Mouse (Mus musculus) liver, embryonic 11.5 days (tissue): Measurements from ENCODE around the gene Ptpro. TPM values are rescaled to one million over a fixed set of nuclear protein-coding genes. Genes with fewer than 3 reads are reported as not detected.

Experiments
- ATAC-seq: fragments of 200-750 bp; cut with Nextera tagmentation; replicated peaks from 2 replicates; pipeline ENCODE4 v1.8.0; 2017; ENCODE audit warnings: moderate number of reproducible peaks, mild to moderate bottlenecking, moderate TSS enrichment, moderate library complexity; ENCODE audit not compliant: low FRiP score
- DNase-seq: peaks from one replicate; pipeline ENCODE4 v3.0.0-alpha.2; 2017; ENCODE audit warnings: low spot score
- H3K27ac ChIP-seq: fragments of 300-500 bp; sonication (generic); 2 replicates; pipeline ENCODE4 v1.5.1; 2014; ENCODE audit warnings: mild to moderate bottlenecking, low read depth, low read length, control low read depth
- H3K27me3 ChIP-seq: fragments of 300-500 bp; sonication (generic); replicated peaks from 2 replicates; pipeline ENCODE4 v1.6.1; 2014; ENCODE audit warnings: low read length, mixed read lengths; ENCODE audit not compliant: control insufficient read depth, insufficient read depth
- H3K36me3 ChIP-seq: fragments of 300-500 bp; sonication (generic); 2 replicates; pipeline ENCODE4 v1.6.1; 2014; ENCODE audit warnings: mild to moderate bottlenecking, low read length, moderate library complexity, mixed read lengths; ENCODE audit not compliant: control insufficient read depth, insufficient read depth
- H3K4me1 ChIP-seq: fragments of 300-500 bp; sonication (generic); replicated peaks from 2 replicates; pipeline ENCODE4 v1.6.1; 2014; ENCODE audit warnings: low read length, mixed read lengths; ENCODE audit not compliant: control insufficient read depth, insufficient read depth
- H3K4me2 ChIP-seq: fragments of 300-500 bp; sonication (generic); 2 replicates; pipeline ENCODE4 v1.6.1; 2014; ENCODE audit warnings: mild to moderate bottlenecking, control low read depth, moderate library complexity
- H3K4me3 ChIP-seq: fragments of 300-500 bp; sonication (generic); 2 replicates; pipeline ENCODE4 v1.5.1; 2014; ENCODE audit warnings: low read depth, low read length, control low read depth
- H3K9ac ChIP-seq: fragments of 300-500 bp; sonication (generic); 2 replicates; pipeline ENCODE4 v1.6.1; 2014; ENCODE audit warnings: low read depth, low read length, control low read depth
- H3K9me3 ChIP-seq: fragments of 300-500 bp; sonication (generic); 2 replicates; pipeline ENCODE4 v1.6.1; 2016; ENCODE audit warnings: low read length, inconsistent platforms, mixed read lengths; ENCODE audit not compliant: control insufficient read depth
- WGBS: fragments of 180-500 bp; shearing (Covaris S2); extraction: QIAGEN DNeasy Blood & Tissue Kit; methylation state at CpG from one replicate; pipeline ENCODE4 v1.1.7; 2014; 5-methylcytosine and 5-hydroxymethylcytosine counted together
- polyA plus RNA-seq: library from polyadenylated mRNA; unstranded; fragments of >200 nt; fragmentation: Nextera tagmentation; extraction: Ambion mirVana; gene quantifications from 2 replicates; pipeline ENCODE4 v1.2.1, GENCODE M21; 2014

Ptpro gene
- polyA plus RNA-seq, 1 experiment from 2014 or later = 1.1 TPM

GRCm38 (mm10) chr6:137482891-137483290 lies 230.8 kb downstream of the Ptpro start:
- Histone ChIP-seq H3K27me3 (no peaks in the 10 kb centered on the region), H3K4me3 (no peak overlapping the region), H3K4me2 (no peak overlapping the region), H3K27ac (no peak overlapping the region), H3K9ac (no peak overlapping the region), H3K36me3 (no peaks in the 10 kb centered on the region; the same call in 1 of the 2 replicates), H3K9me3 (no peaks in the 10 kb centered on the region), H3K4me1 (no peaks in the 10 kb centered on the region)
- 80% methylated on average over 7 of the region's 7 CpGs for WGBS
- no peak for DNase-seq
- no peak for ATAC-seq

GRCm38 (mm10) chr6:137487443-137487842 lies 235.3 kb downstream of the Ptpro start:
- ATAC-seq (no peak), DNase-seq (no peak)
- no peaks in the 10 kb centered on the region for H3K4me1 ChIP-seq
- no peak overlapping the region for H3K4me2 ChIP-seq
- no peak overlapping the region for H3K9ac ChIP-seq
- no peak overlapping the region for H3K4me3 ChIP-seq
- no peak overlapping the region for H3K27ac ChIP-seq
- H3K36me3 ChIP-seq = no peaks in the 10 kb centered on the region
- H3K27me3 ChIP-seq = no peaks in the 10 kb centered on the region
- 63% methylated on average over 6 of the region's 6 CpGs for WGBS
- no peaks in the 10 kb centered on the region for H3K9me3 ChIP-seq

GRCm38 (mm10) chr6:137490115-137490514 lies 238.0 kb downstream of the Ptpro start:
- no peak overlapping the region for H3K4me2 ChIP-seq
- H3K36me3 ChIP-seq = no peaks in the 10 kb centered on the region
- no peaks in the 10 kb centered on the region for H3K4me1 ChIP-seq
- no peak overlapping the region for H3K27ac ChIP-seq
- no peak for ATAC-seq
- no peaks in the 10 kb centered on the region for H3K9me3 ChIP-seq
- no peak overlapping the region for H3K4me3 ChIP-seq
- WGBS = 90% methylated on average over 14 of the region's 14 CpGs
- H3K9ac ChIP-seq = no peak overlapping the region
- DNase-seq = no peak
- H3K27me3 ChIP-seq = no peaks in the 10 kb centered on the region

GRCm38 (mm10) chr6:137491659-137492058 lies 239.5 kb downstream of the Ptpro start:
- Histone ChIP-seq H3K4me3 (no peak overlapping the region), H3K27ac (no peak overlapping the region), H3K27me3 (no peaks in the 10 kb centered on the region), H3K36me3 (no peaks in the 10 kb centered on the region), H3K9ac (no peak overlapping the region), H3K9me3 (no peaks in the 10 kb centered on the region), H3K4me1 (no peaks in the 10 kb centered on the region), H3K4me2 (no peak overlapping the region)
- ATAC-seq (no peak), DNase-seq (no peak)
- 57% methylated on average over 2 of the region's 2 CpGs for WGBS

- H3K9ac ChIP-seq = no peak overlapping the region
- DNase-seq (no peak), ATAC-seq (no peak)
- H3K4me1 ChIP-seq = no peaks in the 10 kb centered on the region
- H3K4me3 ChIP-seq = no peak overlapping the region
- WGBS = 90% methylated on average over 4 of the region's 4 CpGs
- H3K9me3 ChIP-seq = no peaks in the 10 kb centered on the region
- no peaks in the 10 kb centered on the region for H3K27me3 ChIP-seq
- H3K27ac ChIP-seq = no peak overlapping the region
- H3K36me3 ChIP-seq = no peaks in the 10 kb centered on the region
- no peak overlapping the region for H3K4me2 ChIP-seq
These were observed 240.5 kb downstream of the Ptpro start for GRCm38 (mm10) chr6:137492582-137492981.

- ATAC-seq (no peak), DNase-seq (no peak)
- no peak overlapping the region for H3K9ac ChIP-seq
- no peaks in the 10 kb centered on the region for H3K36me3 ChIP-seq
- WGBS = 87% methylated on average over 17 of the region's 17 CpGs
- H3K4me2 ChIP-seq = no peak overlapping the region
- no peak overlapping the region for H3K4me3 ChIP-seq
- H3K4me1 ChIP-seq = no peaks in the 10 kb centered on the region
- H3K27me3 ChIP-seq = no peaks in the 10 kb centered on the region
- no peaks in the 10 kb centered on the region for H3K9me3 ChIP-seq
- no peak overlapping the region for H3K27ac ChIP-seq
These were observed 241.4 kb downstream of the Ptpro start for GRCm38 (mm10) chr6:137493211-137494135.

- H3K9me3 ChIP-seq = no peaks in the 10 kb centered on the region
- H3K4me1 ChIP-seq = no peaks in the 10 kb centered on the region
- no peaks in the 10 kb centered on the region for H3K27me3 ChIP-seq
- H3K4me3 ChIP-seq = no peak overlapping the region
- H3K27ac ChIP-seq = no peak overlapping the region
- no peak overlapping the region for H3K9ac ChIP-seq
- H3K4me2 ChIP-seq = no peak overlapping the region
- ATAC-seq = no peak
- no peak for DNase-seq
- H3K36me3 ChIP-seq = no peaks in the 10 kb centered on the region
These were observed 242.0 kb downstream of the Ptpro start for GRCm38 (mm10) chr6:137494136-137494475.

- ATAC-seq (no peak), DNase-seq (no peak)
- H3K27me3 ChIP-seq = no peaks in the 10 kb centered on the region
- no peak overlapping the region for H3K27ac ChIP-seq
- H3K4me3 ChIP-seq = no peak overlapping the region
- H3K36me3 ChIP-seq = no peaks in the 10 kb centered on the region
- no peaks in the 10 kb centered on the region for H3K9me3 ChIP-seq
- no peak overlapping the region for H3K9ac ChIP-seq
- no peaks in the 10 kb centered on the region for H3K4me1 ChIP-seq
- WGBS = 95% methylated on average over 1 of the region's 1 CpGs
- H3K4me2 ChIP-seq = no peak overlapping the region
These were observed 242.7 kb downstream of the Ptpro start for GRCm38 (mm10) chr6:137494801-137495200.

- 78% methylated on average over 6 of the region's 6 CpGs for WGBS
- Histone ChIP-seq H3K9me3 (no peaks in the 10 kb centered on the region), H3K4me1 (no peaks in the 10 kb centered on the region), H3K27ac (no peak overlapping the region), H3K4me2 (no peak overlapping the region), H3K9ac (no peak overlapping the region), H3K36me3 (no peaks in the 10 kb centered on the region), H3K4me3 (no peak overlapping the region), H3K27me3 (no peaks in the 10 kb centered on the region)
- no peak for DNase-seq
- no peak for ATAC-seq
These were observed 243.1 kb downstream of the Ptpro start for GRCm38 (mm10) chr6:137495233-137495632.
